Mouse (Mus musculus): ENCODE results near the gene 2200002J24Rik. TPM values are rescaled to one million over a fixed set of nuclear protein-coding genes. Genes with fewer than 3 reads are reported as not detected.
"Not testable (repeated sequence)": the region's sequence is repeated elsewhere in the genome, so short reads cannot be mapped to it uniquely, and the experiment has no call there.

The 2200002J24Rik gene
- polyA plus RNA-seq, 1 experiment, result not detected

- peaks cover 3% of the 10 kb centered on the region; the same call in 1 of the 2 replicates for H3K4me1 ChIP-seq (ENCODE audit: control insufficient read depth, insufficient read depth, low read length)
- peak overlapping the region; percentile 16 for H3K4me3 ChIP-seq (replicated peaks; ENCODE audit: control insufficient read depth, low read depth, low read length)
- TF ChIP-seq POLR2A (IDR thresholded peaks at IDR 0.05; ENCODE audit: borderline replicate concordance, control insufficient read depth, low read depth, low read length) (no peak), CTCF (IDR thresholded peaks at IDR 0.05; ENCODE audit: control insufficient read depth, insufficient read depth, low read length) (no peak)
Measured at GRCm38 (mm10) chr7:30717716-30718046, 19.0 kb downstream of the 2200002J24Rik start.

GRCm38 (mm10) chr7:30719669-30720068 lies 20.9 kb downstream of the 2200002J24Rik start:
- TF ChIP-seq CTCF (IDR thresholded peaks at IDR 0.05; ENCODE audit: control insufficient read depth, insufficient read depth, low read length), result no peak
- no peak for TF ChIP-seq POLR2A (IDR thresholded peaks at IDR 0.05; ENCODE audit: borderline replicate concordance, control insufficient read depth, low read depth, low read length)
- Histone ChIP-seq H3K4me1 (ENCODE audit: control insufficient read depth, insufficient read depth, low read length) (peaks cover 3% of the 10 kb centered on the region; the same call in 1 of the 2 replicates), H3K4me3 (replicated peaks; ENCODE audit: control insufficient read depth, low read depth, low read length) (no peak overlapping the region), H3K27ac (ENCODE audit: control insufficient read depth, insufficient read depth, low read depth, low read length, poor library complexity) (no peak overlapping the region)
- WGBS, result 84% methylated on average over 5 of the region's 5 CpGs

More at GRCm38 (mm10) chr7:30717716-30718046, 19.0 kb downstream of the 2200002J24Rik start:
- 24% methylated on average over 14 of the region's 14 CpGs for WGBS
- no peak overlapping the region; the same call in 1 of the 2 replicates for H3K27ac ChIP-seq (ENCODE audit: control insufficient read depth, insufficient read depth, low read depth, low read length, poor library complexity)

- TF ChIP-seq POLR2A (IDR thresholded peaks at IDR 0.05; ENCODE audit: borderline replicate concordance, control insufficient read depth, low read depth, low read length) (no peak), CTCF (IDR thresholded peaks at IDR 0.05; ENCODE audit: control insufficient read depth, insufficient read depth, low read length) (no peak)
- H3K4me1 ChIP-seq (ENCODE audit: control insufficient read depth, insufficient read depth, low read length), result peaks cover 3% of the 10 kb centered on the region; the same call in 1 of the 2 replicates
- 88% methylated on average over 7 of the region's 7 CpGs for WGBS
- H3K4me3 ChIP-seq (replicated peaks; ENCODE audit: control insufficient read depth, low read depth, low read length), result no peak overlapping the region
- H3K27ac ChIP-seq (ENCODE audit: control insufficient read depth, insufficient read depth, low read depth, low read length, poor library complexity), result no peak overlapping the region
Measured at GRCm38 (mm10) chr7:30721286-30721685, 22.6 kb downstream of the 2200002J24Rik start.

- 53% methylated on average over 6 of the region's 6 CpGs for WGBS
- Histone ChIP-seq H3K4me3 (replicated peaks; ENCODE audit: control insufficient read depth, low read depth, low read length) (no peak overlapping the region), H3K27ac (ENCODE audit: control insufficient read depth, insufficient read depth, low read depth, low read length, poor library complexity) (no peak overlapping the region), H3K4me1 (ENCODE audit: control insufficient read depth, insufficient read depth, low read length) (peaks cover 2% of the 10 kb centered on the region; the same call in 1 of the 2 replicates)
- TF ChIP-seq POLR2A (IDR thresholded peaks at IDR 0.05; ENCODE audit: borderline replicate concordance, control insufficient read depth, low read depth, low read length) (no peak), CTCF (IDR thresholded peaks at IDR 0.05; ENCODE audit: control insufficient read depth, insufficient read depth, low read length) (no peak)
Measured at GRCm38 (mm10) chr7:30723274-30723953, 24.7 kb downstream of the 2200002J24Rik start.

- H3K4me3 ChIP-seq (replicated peaks; ENCODE audit: control insufficient read depth, low read depth, low read length), result no peak overlapping the region
- no peaks in the 10 kb centered on the region; the same call in 1 of the 2 replicates for H3K4me1 ChIP-seq (ENCODE audit: control insufficient read depth, insufficient read depth, low read length)
- no peak overlapping the region for H3K27ac ChIP-seq (ENCODE audit: control insufficient read depth, insufficient read depth, low read depth, low read length, poor library complexity)
- TF ChIP-seq CTCF (IDR thresholded peaks at IDR 0.05; ENCODE audit: control insufficient read depth, insufficient read depth, low read length) (no peak), POLR2A (IDR thresholded peaks at IDR 0.05; ENCODE audit: borderline replicate concordance, control insufficient read depth, low read depth, low read length) (no peak)
- 78% methylated on average over 6 of the region's 6 CpGs for WGBS
Measured at GRCm38 (mm10) chr7:30728214-30728613, 29.5 kb downstream of the 2200002J24Rik start.

- peak overlapping the region; percentile 84 for H3K4me3 ChIP-seq (replicated peaks; ENCODE audit: control insufficient read depth, low read depth, low read length)
- TF ChIP-seq CTCF (IDR thresholded peaks at IDR 0.05; ENCODE audit: control insufficient read depth, insufficient read depth, low read length) (no peak), POLR2A (IDR thresholded peaks at IDR 0.05; ENCODE audit: borderline replicate concordance, control insufficient read depth, low read depth, low read length) (no peak)
- peak overlapping the region; percentile 71; the same call in 1 of the 2 replicates for H3K27ac ChIP-seq (ENCODE audit: control insufficient read depth, insufficient read depth, low read depth, low read length, poor library complexity)
- 5% methylated on average over 26 of the region's 26 CpGs for WGBS
- no peaks in the 10 kb centered on the region; the same call in 1 of the 2 replicates for H3K4me1 ChIP-seq (ENCODE audit: control insufficient read depth, insufficient read depth, low read length)
Measured at GRCm38 (mm10) chr7:30728739-30729395, 30.1 kb downstream of the 2200002J24Rik start.

- H3K4me1 ChIP-seq (ENCODE audit: control insufficient read depth, insufficient read depth, low read length), result no peaks in the 10 kb centered on the region; the same call in 1 of the 2 replicates
- peak within 1 kb of the TSS; percentile 71 for H3K27ac ChIP-seq (ENCODE audit: control insufficient read depth, insufficient read depth, low read depth, low read length, poor library complexity)
- WGBS, result under 1% methylated on average over 60 of the region's 60 CpGs
- H3K4me3 ChIP-seq (replicated peaks; ENCODE audit: control insufficient read depth, low read depth, low read length), result peak within 1 kb of the TSS; percentile 84
- TF ChIP-seq CTCF (IDR thresholded peaks at IDR 0.05; ENCODE audit: control insufficient read depth, insufficient read depth, low read length), result peak; percentile 8; the same call in 1 of the 2 replicates
- peak; percentile 61; the same call in 1 of the 2 replicates for TF ChIP-seq POLR2A (IDR thresholded peaks at IDR 0.05; ENCODE audit: borderline replicate concordance, control insufficient read depth, low read depth, low read length)
Measured at GRCm38 (mm10) chr7:30729396-30730063, 30.8 kb downstream of the 2200002J24Rik start, which contains the start of gene Tmem147. TSS of gene Tmem147 (minus strand) at chr7:30729540.

GRCm38 (mm10) chr7:30730064-30730722 lies 31.5 kb downstream of the 2200002J24Rik start:
- Histone ChIP-seq H3K27ac (ENCODE audit: control insufficient read depth, insufficient read depth, low read depth, low read length, poor library complexity) (peak overlapping the region; percentile 71), H3K4me3 (replicated peaks; ENCODE audit: control insufficient read depth, low read depth, low read length) (peak overlapping the region; percentile 84)
- H3K4me1 ChIP-seq (ENCODE audit: control insufficient read depth, insufficient read depth, low read length), result not testable (repeated sequence)
- 26% methylated on average over 15 of the region's 22 CpGs for WGBS
